Mouse (Mus musculus) liver, embryonic 12.5 days (tissue): ENCODE data around the gene Zfp688. TPM values are rescaled to one million over a fixed set of nuclear protein-coding genes. Genes with fewer than 3 reads are reported as not detected.
"Not testable (repeated sequence)": the region's sequence is repeated elsewhere in the genome, so short reads cannot be mapped to it uniquely, and the experiment has no call there.

Experiments used
- ATAC-seq: fragments of 200-750 bp; cut with Nextera tagmentation; 2 replicates; pipeline ENCODE4 v1.8.0; 2017; ENCODE audit warnings: moderate number of reproducible peaks, mild to moderate bottlenecking, moderate library complexity
- H3K27ac ChIP-seq: fragments of 300-500 bp; sonication (generic); 2 replicates; pipeline ENCODE4 v1.5.1; 2016; ENCODE audit warnings: mild to moderate bottlenecking
- H3K27me3 ChIP-seq: fragments of 300-500 bp; sonication (generic); replicated peaks from 2 replicates; pipeline ENCODE4 v1.6.1; 2016; ENCODE audit warnings: mild to moderate bottlenecking, moderate library complexity
- H3K36me3 ChIP-seq: fragments of 300-500 bp; sonication (generic); 2 replicates; pipeline ENCODE4 v1.6.1; 2016; ENCODE audit warnings: mild to moderate bottlenecking, moderate library complexity
- H3K4me1 ChIP-seq: fragments of 300-500 bp; sonication (generic); 2 replicates; pipeline ENCODE4 v1.6.1; 2016
- H3K4me2 ChIP-seq: fragments of 300-500 bp; sonication (generic); 2 replicates; pipeline ENCODE4 v1.6.1; 2016; ENCODE audit warnings: mild to moderate bottlenecking, moderate library complexity
- H3K4me3 ChIP-seq: fragments of 300-500 bp; sonication (generic); 2 replicates; pipeline ENCODE4 v1.5.1; 2016; ENCODE audit warnings: mild to moderate bottlenecking, moderate library complexity
- H3K9ac ChIP-seq: fragments of 300-500 bp; sonication (generic); 2 replicates; pipeline ENCODE4 v1.6.1; 2016; ENCODE audit warnings: mild to moderate bottlenecking, moderate library complexity
- H3K9me3 ChIP-seq: fragments of 300-500 bp; sonication (generic); replicated peaks from 2 replicates; pipeline ENCODE4 v1.6.1; 2016; ENCODE audit warnings: mild to moderate bottlenecking, moderate library complexity
- WGBS: fragments of 180-500 bp; shearing (Covaris S2); methylation state at CpG from one replicate; pipeline ENCODE4 v1.1.7; 2016; ENCODE audit not compliant: insufficient replicate concordance; 5-methylcytosine and 5-hydroxymethylcytosine counted together
- polyA plus RNA-seq: library from polyadenylated mRNA; unstranded; fragments of >200 nt; fragmentation: Nextera tagmentation; extraction: Ambion mirVana; gene quantifications from 2 replicates; pipeline ENCODE4 v1.2.1, GENCODE M21; 2016

The Zfp688 gene
- polyA plus RNA-seq, 1 experiment from 2014 or later = 11.6 TPM

GRCm38 (mm10) chr7:127406002-127406987 lies 15.6 kb downstream of the Zfp688 start, which contains the start of gene Zfp764:
Zfp764 (minus strand) TSS chr7:127406822.
- H3K27me3 ChIP-seq, H3K36me3 ChIP-seq, H3K9me3 ChIP-seq: not testable (repeated sequence)
- Histone ChIP-seq H3K4me1 (peaks cover 13% of the 10 kb centered on the region; the same call in 1 of the 2 replicates), H3K4me2 (peak within 1 kb of the TSS; percentile 92), H3K4me3 (peak within 1 kb of the TSS; percentile 66), H3K27ac (peak within 1 kb of the TSS; percentile 36; the same call in 1 of the 2 replicates), H3K9ac (peak within 1 kb of the TSS; percentile 72)
- peak; percentile 77 for ATAC-seq
- WGBS = 5% methylated on average over 40 of the region's 40 CpGs

- not testable (repeated sequence) for H3K9me3 ChIP-seq, ATAC-seq, H3K4me3 ChIP-seq, H3K4me2 ChIP-seq, H3K9ac ChIP-seq, H3K27ac ChIP-seq, H3K36me3 ChIP-seq, H3K27me3 ChIP-seq
- 77% methylated on average over 6 of the region's 6 CpGs for WGBS
- H3K4me1 ChIP-seq = peaks cover 29% of the 10 kb centered on the region
Observed at GRCm38 (mm10) chr7:127404101-127404500, 17.8 kb downstream of the Zfp688 start.

GRCm38 (mm10) chr7:127402980-127403379 lies 18.9 kb downstream of the Zfp688 start:
- H3K4me3 ChIP-seq = no peak overlapping the region
- 33% methylated on average over 2 of the region's 2 CpGs for WGBS
- no peaks in the 10 kb centered on the region for H3K9me3 ChIP-seq
- H3K9ac ChIP-seq = no peak overlapping the region
- no peak overlapping the region for H3K27ac ChIP-seq
- ATAC-seq = no peak
- peaks cover 7% of the 10 kb centered on the region for H3K36me3 ChIP-seq
- H3K4me2 ChIP-seq = no peak overlapping the region
- H3K4me1 ChIP-seq = peaks cover 29% of the 10 kb centered on the region
- peaks cover 1% of the 10 kb centered on the region; the same call in 1 of the 2 replicates for H3K27me3 ChIP-seq

- H3K4me3 ChIP-seq = no peak overlapping the region
- 47% methylated on average over 3 of the region's 3 CpGs for WGBS
Observed at GRCm38 (mm10) chr7:127400355-127400754, 21.5 kb downstream of the Zfp688 start.

GRCm38 (mm10) chr7:127393944-127394333 lies 27.9 kb downstream of the Zfp688 start:
- WGBS = 18% methylated on average over 7 of the region's 7 CpGs
- H3K9ac ChIP-seq = peak overlapping the region; percentile 80
- no peak; the same call in 1 of the 2 replicates for ATAC-seq
- H3K4me2 ChIP-seq = peak overlapping the region; percentile 90
- peaks cover 29% of the 10 kb centered on the region for H3K4me1 ChIP-seq
- peaks cover 12% of the 10 kb centered on the region for H3K36me3 ChIP-seq
- peaks cover 18% of the 10 kb centered on the region for H3K27me3 ChIP-seq
- H3K27ac ChIP-seq = 0 out of 2 replicates have a peak overlapping the region, but pooled peaks have one; percentile 16
- peak overlapping the region; percentile 74 for H3K4me3 ChIP-seq
- no peaks in the 10 kb centered on the region for H3K9me3 ChIP-seq

More at GRCm38 (mm10) chr7:127400355-127400754, 21.5 kb downstream of the Zfp688 start:
- H3K36me3 ChIP-seq = peaks cover 7% of the 10 kb centered on the region
- H3K9ac ChIP-seq = no peak overlapping the region
- H3K4me2 ChIP-seq = no peak overlapping the region
- no peaks in the 10 kb centered on the region for H3K9me3 ChIP-seq
- H3K27ac ChIP-seq = no peak overlapping the region
- H3K27me3 ChIP-seq = peaks cover 18% of the 10 kb centered on the region
- no peak for ATAC-seq
- peaks cover 16% of the 10 kb centered on the region for H3K4me1 ChIP-seq

- peak within 1 kb of the TSS; percentile 80 for H3K9ac ChIP-seq
- peaks cover 29% of the 10 kb centered on the region for H3K4me1 ChIP-seq
- peak within 1 kb of the TSS; percentile 90 for H3K4me2 ChIP-seq
- peaks cover 12% of the 10 kb centered on the region for H3K36me3 ChIP-seq
- peak within 1 kb of the TSS; percentile 74 for H3K4me3 ChIP-seq
- peak within 1 kb of the TSS; percentile 83 for H3K27ac ChIP-seq
- ATAC-seq = peak; percentile 88
- H3K27me3 ChIP-seq = peaks cover 18% of the 10 kb centered on the region
- WGBS = under 1% methylated on average over 45 of the region's 45 CpGs
- no peaks in the 10 kb centered on the region for H3K9me3 ChIP-seq
Observed at GRCm38 (mm10) chr7:127393157-127393943, 28.5 kb downstream of the Zfp688 start, which contains the start of gene E430018J23Rik. E430018J23Rik (minus strand) TSS chr7:127393629.

- Histone ChIP-seq H3K9ac (peak overlapping the region; percentile 80), H3K27me3 (peaks cover 10% of the 10 kb centered on the region), H3K4me2 (peak overlapping the region; percentile 90), H3K4me3 (peak overlapping the region; percentile 74), H3K4me1 (peaks cover 29% of the 10 kb centered on the region), H3K27ac (no peak overlapping the region), H3K9me3 (no peaks in the 10 kb centered on the region), H3K36me3 (peaks cover 12% of the 10 kb centered on the region)
- ATAC-seq = no peak
- 71% methylated on average over 8 of the region's 8 CpGs for WGBS
Observed at GRCm38 (mm10) chr7:127392251-127392824, 29.5 kb downstream of the Zfp688 start.

GRCm38 (mm10) chr7:127391538-127391937 lies 30.3 kb downstream of the Zfp688 start:
- Histone ChIP-seq H3K4me2 (no peak overlapping the region), H3K36me3 (peaks cover 12% of the 10 kb centered on the region), H3K4me3 (no peak overlapping the region), H3K27ac (no peak overlapping the region), H3K9me3 (no peaks in the 10 kb centered on the region), H3K4me1 (peaks cover 30% of the 10 kb centered on the region), H3K9ac (no peak overlapping the region), H3K27me3 (peaks cover 3% of the 10 kb centered on the region; the same call in 1 of the 2 replicates)
- 85% methylated on average over 16 of the region's 16 CpGs for WGBS
- ATAC-seq = no peak

- no peak overlapping the region for H3K4me3 ChIP-seq
- no peak overlapping the region for H3K9ac ChIP-seq
- H3K9me3 ChIP-seq = no peaks in the 10 kb centered on the region
- no peak overlapping the region for H3K4me2 ChIP-seq
- no peak for ATAC-seq
- no peaks in the 10 kb centered on the region for H3K27me3 ChIP-seq
- H3K4me1 ChIP-seq = peaks cover 38% of the 10 kb centered on the region
- H3K36me3 ChIP-seq = peaks cover 16% of the 10 kb centered on the region
- 83% methylated on average over 7 of the region's 7 CpGs for WGBS
- no peak overlapping the region for H3K27ac ChIP-seq
Observed at GRCm38 (mm10) chr7:127390306-127390705, 31.6 kb downstream of the Zfp688 start.

GRCm38 (mm10) chr7:127388201-127388600 lies 33.7 kb downstream of the Zfp688 start:
- H3K4me2 ChIP-seq, H3K9ac ChIP-seq, H3K9me3 ChIP-seq, H3K27ac ChIP-seq, H3K27me3 ChIP-seq, H3K4me3 ChIP-seq, ATAC-seq: not testable (repeated sequence)
- Histone ChIP-seq H3K4me1 (peaks cover 30% of the 10 kb centered on the region), H3K36me3 (peaks cover 34% of the 10 kb centered on the region)

GRCm38 (mm10) chr7:127386641-127387392 lies 35.1 kb downstream of the Zfp688 start, which contains the start of gene 9130019O22Rik:
9130019O22Rik (minus strand) TSS chr7:127387166.
- H3K4me1 ChIP-seq = peaks cover 17% of the 10 kb centered on the region
- peaks cover 7% of the 10 kb centered on the region; the same call in 1 of the 2 replicates for H3K9me3 ChIP-seq
- peak; percentile 90 for ATAC-seq
- peak within 1 kb of the TSS; percentile 80 for H3K9ac ChIP-seq
- peak within 1 kb of the TSS; percentile 91 for H3K4me2 ChIP-seq
- peak within 1 kb of the TSS; percentile 68 for H3K27ac ChIP-seq
- peaks cover 41% of the 10 kb centered on the region for H3K36me3 ChIP-seq
- 7% methylated on average over 38 of the region's 38 CpGs for WGBS
- H3K4me3 ChIP-seq = peak within 1 kb of the TSS; percentile 71
- H3K27me3 ChIP-seq = no peaks in the 10 kb centered on the region
